Mouse (Mus musculus): ENCODE data around the gene AF366264. TPM values are rescaled to one million over a fixed set of nuclear protein-coding genes. Genes with fewer than 3 reads are reported as not detected.
A peak's percentile ranks its signal among the peaks of the same experiment; 100 is the strongest.
"Not testable (repeated sequence)": the region's sequence is repeated elsewhere in the genome, so short reads cannot be mapped to it uniquely, and the experiment has no call there.

The AF366264 gene
- 0.48 TPM in 1 of 3 replicates, not detected in the others for total RNA-seq (2017)

DNA sequence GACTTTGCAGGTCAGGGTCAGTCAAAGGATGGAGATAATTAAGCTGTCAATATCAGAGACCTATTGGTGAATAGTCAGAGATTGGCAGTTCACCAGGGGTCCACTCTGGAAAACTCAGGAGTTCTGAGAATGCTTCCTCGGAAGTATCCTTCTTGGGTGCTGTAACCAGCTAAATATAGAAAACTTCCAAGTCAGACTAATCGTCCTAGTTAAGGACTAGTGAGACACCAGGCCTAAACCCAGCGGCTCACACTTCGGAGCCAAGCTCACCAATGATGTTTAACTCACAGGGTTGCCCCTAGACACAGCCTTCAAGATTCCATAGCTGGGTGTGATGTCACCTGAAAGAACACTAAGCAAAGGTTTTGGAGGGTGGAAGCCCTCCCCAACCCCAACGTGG is at the start of gene AF366264:
Gene AF366264, minus strand, starts transcription at position 101 of the 400 bp plus-strand sequence.
- ATAC-seq (replicated peaks; ENCODE audit: insufficient number of reproducible peaks, low FRiP score, low TSS enrichment, poor library complexity, severe bottlenecking): not testable (repeated sequence)

DNA sequence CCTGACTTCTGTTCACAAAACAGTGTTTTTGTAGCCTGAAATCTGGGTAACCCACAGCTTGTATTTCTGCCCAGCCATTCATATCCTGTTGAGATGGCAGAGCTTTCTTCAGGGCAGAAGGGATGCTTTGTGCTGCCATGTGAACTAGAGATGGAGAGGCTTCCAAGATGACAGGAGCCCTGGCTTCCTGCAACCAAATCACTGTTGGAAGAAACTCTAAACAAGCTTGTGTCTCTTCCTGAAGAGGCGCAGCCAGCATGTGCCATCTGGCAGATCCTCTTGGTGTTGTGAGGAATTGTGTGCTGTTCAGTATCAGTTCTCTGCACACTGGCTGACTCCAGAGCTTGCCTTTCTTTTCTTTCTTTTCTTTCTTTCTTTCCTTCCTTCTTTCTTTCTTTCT is 5.1 kb upstream of the AF366264 start:
- not testable (repeated sequence) for ATAC-seq (replicated peaks; ENCODE audit: insufficient number of reproducible peaks, low FRiP score, low TSS enrichment, poor library complexity, severe bottlenecking)

DNA sequence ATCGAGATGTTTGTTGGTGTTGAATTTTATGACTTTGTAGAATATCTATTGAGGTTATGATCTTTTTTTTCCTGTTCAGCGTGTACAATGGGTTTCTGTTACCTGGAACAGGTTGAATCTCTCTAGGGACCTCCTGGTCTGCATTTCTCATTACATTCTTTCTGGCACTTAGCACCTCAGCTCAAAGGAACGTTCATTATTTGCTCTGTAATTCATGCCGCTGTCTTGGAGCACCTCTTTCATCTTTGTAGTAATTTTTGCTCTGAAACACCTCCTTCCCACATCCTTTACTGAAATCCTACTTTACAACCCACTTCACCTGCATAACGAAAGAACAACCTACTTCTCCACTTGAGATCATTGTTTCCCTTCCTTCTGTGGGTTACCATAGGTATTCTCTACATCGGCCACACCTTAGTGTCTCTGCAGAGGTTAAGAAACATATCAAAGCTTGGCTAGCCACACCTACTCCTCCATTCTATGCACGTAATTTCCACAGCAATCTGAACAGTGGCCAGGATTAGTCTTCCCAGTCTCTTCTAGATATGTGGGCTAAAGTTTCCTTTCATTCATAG is 9.5 kb downstream of the AF366264 start:
- ATAC-seq (replicated peaks; ENCODE audit: insufficient number of reproducible peaks, low FRiP score, low TSS enrichment, poor library complexity, severe bottlenecking): no peak

DNA sequence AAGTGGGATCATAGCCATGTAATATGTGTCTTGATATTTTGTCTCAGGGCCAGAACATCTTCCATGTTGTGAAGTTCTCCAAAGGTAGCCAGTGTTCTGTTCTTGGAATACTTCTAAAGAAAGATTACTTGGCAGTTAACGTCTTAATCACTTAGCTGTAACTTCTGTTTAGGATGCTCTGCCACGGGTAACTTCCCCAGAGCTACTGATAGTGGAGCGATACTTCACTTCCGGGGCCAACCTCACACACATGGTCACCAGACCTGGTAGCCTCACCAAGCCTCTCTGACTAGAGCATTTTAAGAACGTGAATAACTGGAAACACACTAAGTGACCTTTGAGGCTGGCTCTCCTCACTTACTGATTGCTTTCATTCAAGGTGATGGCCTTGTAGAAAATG is 38.6 kb downstream of the AF366264 start:
- ATAC-seq (replicated peaks; ENCODE audit: insufficient number of reproducible peaks, low FRiP score, low TSS enrichment, poor library complexity, severe bottlenecking): no peak

DNA sequence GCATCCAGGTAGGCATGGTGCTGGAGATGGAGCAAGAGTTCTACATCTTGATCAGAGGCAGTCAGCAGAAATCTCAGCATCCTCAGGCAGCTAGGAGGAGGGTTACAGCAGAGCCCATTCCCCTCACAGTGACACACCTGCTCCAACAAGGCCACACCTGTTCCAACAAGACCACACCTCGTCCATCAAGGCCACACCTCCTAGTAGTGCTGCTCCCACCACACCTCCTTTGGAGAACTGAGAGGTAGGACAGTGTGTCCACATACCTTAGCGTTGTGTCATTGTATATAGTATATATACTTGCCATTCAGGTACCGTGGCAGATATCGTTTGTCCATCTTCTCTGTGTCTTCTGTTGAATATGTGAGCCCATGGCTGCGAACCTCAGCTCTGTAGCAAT is 40.5 kb downstream of the AF366264 start:
- ATAC-seq (replicated peaks; ENCODE audit: insufficient number of reproducible peaks, low FRiP score, low TSS enrichment, poor library complexity, severe bottlenecking): no peak

DNA sequence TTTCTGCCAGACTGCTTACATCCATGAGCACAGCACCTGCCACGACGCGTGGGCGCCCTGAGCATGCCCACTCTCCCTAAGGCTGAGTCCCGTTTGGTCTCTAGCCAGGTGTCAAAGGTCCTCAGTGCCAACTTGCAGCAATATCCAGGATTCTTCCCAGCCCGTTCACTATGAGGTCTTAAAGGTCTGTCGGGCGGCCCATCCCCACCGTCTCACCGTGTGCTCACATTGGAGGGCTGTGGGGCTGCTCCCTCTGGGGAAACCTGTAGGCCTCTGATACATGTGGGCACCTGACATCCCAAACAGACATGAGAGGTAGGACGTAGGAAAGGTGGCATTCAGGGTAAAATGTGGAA is 44.5 kb downstream of the AF366264 start:
- ATAC-seq (replicated peaks; ENCODE audit: insufficient number of reproducible peaks, low FRiP score, low TSS enrichment, poor library complexity, severe bottlenecking): no peak

DNA sequence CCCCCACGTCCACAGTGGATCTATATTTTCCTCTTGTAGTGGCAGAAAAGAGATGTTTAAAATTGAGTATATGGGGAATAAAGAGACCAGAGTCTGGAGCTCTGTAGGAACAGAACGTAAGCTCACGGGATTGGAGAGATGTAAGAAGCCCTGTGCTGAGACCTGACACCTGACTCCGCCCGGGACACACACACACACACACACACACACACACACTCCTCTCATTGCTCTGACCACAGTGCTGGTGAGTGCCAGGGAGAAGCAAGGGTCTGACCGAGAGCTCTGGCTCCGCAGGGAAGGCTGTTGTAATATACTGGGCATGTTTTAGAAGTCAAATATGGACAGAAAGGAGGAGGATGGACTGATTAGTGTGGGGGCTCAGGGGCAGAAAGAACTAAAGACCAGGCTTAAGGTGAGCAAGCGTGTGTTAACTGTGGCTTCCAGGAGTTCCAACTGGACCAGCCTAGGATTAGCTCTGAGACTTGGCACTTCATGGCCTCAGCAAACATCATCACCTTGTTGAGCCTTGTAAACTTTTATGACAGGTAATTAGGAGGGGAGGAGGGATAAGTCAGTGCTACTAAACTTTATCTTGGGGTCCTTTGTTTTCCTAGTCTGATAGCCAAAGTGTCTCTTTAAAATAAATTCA is 45.0 kb downstream of the AF366264 start:
- ATAC-seq (replicated peaks; ENCODE audit: insufficient number of reproducible peaks, low FRiP score, low TSS enrichment, poor library complexity, severe bottlenecking): no peak

DNA sequence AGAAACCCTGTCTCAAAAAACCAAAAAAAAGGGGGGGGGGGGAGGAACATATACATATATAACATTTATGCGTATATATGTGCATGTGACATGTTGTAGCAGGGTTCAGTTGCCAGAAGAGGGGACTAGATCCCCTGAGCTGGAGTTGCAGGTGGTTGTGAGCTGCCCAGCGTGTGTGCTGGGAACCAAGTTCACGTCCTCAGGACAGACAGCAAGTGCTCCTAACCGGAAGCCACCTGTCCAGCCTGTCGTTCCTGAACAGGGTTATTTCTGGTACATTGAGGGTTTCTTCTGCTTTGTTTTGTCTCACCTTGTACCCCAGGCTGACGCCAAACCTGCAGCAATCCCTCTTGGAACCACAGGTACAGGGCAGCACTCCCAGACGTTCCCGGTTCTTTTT is 48.6 kb downstream of the AF366264 start:
- ATAC-seq (replicated peaks; ENCODE audit: insufficient number of reproducible peaks, low FRiP score, low TSS enrichment, poor library complexity, severe bottlenecking): no peak

DNA sequence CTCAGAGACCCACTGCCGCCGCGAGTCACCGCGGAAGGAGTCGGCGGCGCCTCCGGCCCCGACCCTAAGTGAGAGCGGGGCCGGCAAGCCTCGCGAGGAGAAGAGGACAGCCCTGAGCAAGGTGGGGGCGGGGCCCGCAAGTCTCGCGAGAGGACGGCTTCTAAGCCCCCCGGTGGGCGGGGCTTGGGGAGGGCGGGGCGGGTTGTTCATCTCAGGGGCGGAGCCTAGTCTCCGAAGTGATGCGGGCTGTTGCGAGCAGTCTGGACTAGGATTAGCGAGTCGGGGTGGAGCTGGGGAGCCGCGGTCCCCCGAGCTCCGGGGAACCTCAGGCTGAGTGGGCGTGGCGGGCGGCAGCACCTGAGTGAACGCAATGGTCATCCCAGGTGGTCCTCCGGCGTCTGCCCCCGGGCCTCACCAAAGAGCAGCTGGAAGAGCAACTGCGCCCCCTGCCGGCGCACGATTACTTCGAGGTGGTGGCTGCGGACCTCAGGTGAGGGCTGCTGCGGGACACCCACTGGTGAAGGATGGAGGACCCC is 52.4 kb downstream of the AF366264 start:
- peak; percentile 83 for ATAC-seq (replicated peaks; ENCODE audit: insufficient number of reproducible peaks, low FRiP score, low TSS enrichment, poor library complexity, severe bottlenecking)

DNA sequence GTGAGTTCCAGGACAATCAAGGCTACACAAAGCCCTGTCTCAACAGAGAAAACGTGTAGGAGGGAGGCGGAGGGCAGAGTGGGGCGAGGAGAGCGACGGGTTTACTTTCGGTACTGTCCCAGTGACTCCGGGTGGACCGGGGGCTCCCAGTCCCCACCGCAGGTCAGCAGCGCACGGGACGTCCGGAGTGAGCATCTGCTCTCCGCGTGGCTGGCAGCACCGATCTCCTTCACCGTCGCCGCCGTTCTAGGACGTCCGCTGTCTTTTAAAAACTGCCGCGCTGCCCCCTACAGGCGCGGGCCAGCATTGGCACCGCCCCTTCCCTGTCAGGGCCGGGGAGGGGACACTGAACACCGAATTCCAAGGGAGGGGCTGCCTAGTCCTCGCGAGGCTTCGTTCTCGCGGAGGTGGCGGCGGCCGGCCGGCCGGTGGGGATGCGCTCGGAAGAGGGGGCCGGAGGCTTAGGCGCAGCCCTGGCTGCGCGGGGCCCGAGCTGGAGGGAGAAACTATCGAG is 52.9 kb downstream of the AF366264 start, which contains the start of gene Upf3a:
Gene Upf3a, plus strand, starts transcription at position 366 of the 514 bp plus-strand sequence.
- peak; percentile 92 for ATAC-seq (replicated peaks; ENCODE audit: insufficient number of reproducible peaks, low FRiP score, low TSS enrichment, poor library complexity, severe bottlenecking)

Other genes with a start within 250 kb of the AF366264 start
- gene Rasa3, start 160.8 kb downstream of the AF366264 start, total RNA-seq (2017): 276 to 375 TPM (median 323 TPM) in 3 replicates
- gene Cfap97d2, start 132.5 kb downstream of the AF366264 start, total RNA-seq (2017): 2.5 TPM in 1 of 3 replicates, not detected in the others
- 26.3 to 45.9 TPM (median 30.8 TPM) in 3 replicates for gene Cdc16, start 80.7 kb downstream of the AF366264 start, total RNA-seq (2017)
- gene Upf3a, start 52.8 kb downstream of the AF366264 start, total RNA-seq (2017): 32.4 to 33.7 TPM (median 32.9 TPM) in 3 replicates
- 12.5 to 15.7 TPM (median 15.1 TPM) in 3 replicates for gene Champ1, start 31.3 kb upstream of the AF366264 start, total RNA-seq (2017)
- gene Coprs, start 51.9 kb upstream of the AF366264 start, total RNA-seq (2017): 0.68 to 6.0 TPM (median 3.4 TPM) in 3 replicates